21 mouse cellular contexts compared by ENCODE assay signal in genomic region chr16:33077069-33077627, GRCm38 (mm10). TPM values are rescaled to one million over a fixed set of nuclear protein-coding genes. Genes with fewer than 3 reads are reported as not detected.
A peak's percentile ranks its signal among the peaks of the same experiment; 100 is the strongest.
DNase-seq lines count a peak whose midpoint lies in the region; ATAC-seq lines count a peak whose summit lies in the region.
"Had no signal": no experiment of that assay in that cellular context is flagged by ENCODE, and none has a peak within 500 bp of the region (broad histone marks: within the 10 kb centered on the region; RNA-seq: fewer than 3 reads in every experiment).

No protein-coding gene starts in this region.

- 83% methylated on average over 5 of the region's 5 CpGs for WGBS in heart, embryonic 11.5 days (ENCODE audit: insufficient replicate concordance)

- H3K4me2 ChIP-seq in heart, embryonic 11.5 days: no peak overlapping the region
- H3K4me2 ChIP-seq: heart, embryonic 15.5 days; kidney, embryonic 15.5 days; limb, embryonic 13.5 days; lung, embryonic 15.5 days had no signal

- H3K9me3 ChIP-seq in heart, embryonic 11.5 days (replicated peaks; ENCODE audit: control insufficient read depth, low read length): no peaks in the 10 kb centered on the region
- H3K9me3 ChIP-seq: heart, embryonic 15.5 days; kidney, embryonic 15.5 days; limb, embryonic 13.5 days; lung, embryonic 15.5 days had no signal

- peak; percentile 74 for DNase-seq in heart, adult 11 months
- DNase-seq in 416B (ENCODE audit: low read depth): peak; percentile 52
- no peak for DNase-seq in kidney, postnatal 4 days
- DNase-seq in layer of hippocampus, postnatal 14 days (ENCODE audit: low spot score in 2 of 2): no peak
- DNase-seq: adrenal gland, postnatal 36 days; cerebellum, adult 9-11 months; gastrocnemius, postnatal 10 days; heart, adult 2 months; heart, postnatal 4 days; right cerebral cortex, postnatal 4 days; thymus, postnatal 25 days had no signal

- no peak overlapping the region for H3K27ac ChIP-seq in heart, embryonic 11.5 days (ENCODE audit: low read depth, low read length)
- H3K27ac ChIP-seq: heart, adult 2 months; heart, embryonic 15.5 days; hindbrain, postnatal 0 days; kidney, embryonic 15.5 days; limb, embryonic 13.5 days; lung, embryonic 15.5 days had no signal

- H3K9ac ChIP-seq in heart, embryonic 11.5 days (ENCODE audit: low read depth, low read length): no peak overlapping the region
- H3K9ac ChIP-seq: heart, embryonic 15.5 days; kidney, embryonic 15.5 days; limb, embryonic 13.5 days; lung, embryonic 15.5 days had no signal

- no peak for ATAC-seq in heart, embryonic 11.5 days (replicated peaks; ENCODE audit: insufficient number of reproducible peaks, low FRiP score, low TSS enrichment)
- ATAC-seq in common myeloid progenitor, adult 5-6 weeks (replicated peaks; ENCODE audit: low read depth, poor library complexity, severe bottlenecking): peak; percentile 58
- peak; percentile 76 for ATAC-seq in megakaryocyte progenitor cell, adult 5-6 weeks (replicated peaks; ENCODE audit: poor library complexity)
- ATAC-seq: hindbrain, postnatal 0 days; intestine, postnatal 0 days; midbrain, embryonic 16.5 days had no signal

- H3K27me3 ChIP-seq in heart, embryonic 11.5 days (ENCODE audit: control insufficient read depth, insufficient read depth, low read length): no peaks in the 10 kb centered on the region
- H3K27me3 ChIP-seq: heart, embryonic 15.5 days; kidney, embryonic 15.5 days; limb, embryonic 13.5 days; lung, embryonic 15.5 days had no signal

- H3K4me3 ChIP-seq in heart, embryonic 11.5 days (ENCODE audit: low read depth, low read length): no peak overlapping the region
- H3K4me3 ChIP-seq: heart, adult 2 months; heart, embryonic 15.5 days; kidney, embryonic 15.5 days; limb, embryonic 13.5 days; lung, embryonic 15.5 days had no signal

- no peaks in the 10 kb centered on the region for H3K4me1 ChIP-seq in heart, embryonic 11.5 days (ENCODE audit: control insufficient read depth, insufficient read depth, low read length)
- H3K4me1 ChIP-seq: heart, embryonic 15.5 days; limb, embryonic 13.5 days; lung, embryonic 15.5 days had no signal

- peaks cover 2% of the 10 kb centered on the region; the same call in 1 of the 2 replicates for H3K36me3 ChIP-seq in heart, embryonic 11.5 days (ENCODE audit: control insufficient read depth, insufficient read depth, low read length)

RNA-seq across cellular contexts. Expression of gene Lmln, which starts 14.8 kb away (rescaled TPM):
- 3.3 and 3.6 TPM in 2 replicates for polyA plus RNA-seq in heart, embryonic 11.5 days (2014; fragmentation: Nextera tagmentation; extraction: Ambion mirVana)
- total RNA-seq in common myeloid progenitor, adult 5-6 weeks (2017): 2.1 and 19.5 TPM in 2 replicates
- 1.4 and 2.0 TPM in 2 replicates for total RNA-seq in megakaryocyte progenitor cell, adult 5-6 weeks (2015)
- 2.4 and 4.6 TPM in 2 replicates for total RNA-seq in megakaryocyte progenitor cell, adult 5-6 weeks (2017)
- total RNA-seq in layer of hippocampus, postnatal 14 days (2021): 10 to 100 TPM; 13.2 to 15.2 TPM

RNA-seq across cellular contexts. Expression of gene Rpl35a, which starts 20.9 kb away (rescaled TPM):
- polyA plus RNA-seq in heart, embryonic 11.5 days (2014; fragmentation: Nextera tagmentation; extraction: Ambion mirVana): 744 and 805 TPM in 2 replicates
- 2,000 and 2,611 TPM in 2 replicates for total RNA-seq in common myeloid progenitor, adult 5-6 weeks (2017)
- total RNA-seq in megakaryocyte progenitor cell, adult 5-6 weeks (2015): 2,569 and 2,723 TPM in 2 replicates
- total RNA-seq in megakaryocyte progenitor cell, adult 5-6 weeks (2017): 1,815 and 2,269 TPM in 2 replicates
- 100 to 1,000 TPM; 237 to 253 TPM for total RNA-seq in layer of hippocampus, postnatal 14 days (2021)

RNA-seq across cellular contexts. Expression of gene Iqcg, which starts 21.1 kb away (rescaled TPM):
- polyA plus RNA-seq in heart, embryonic 11.5 days (2014; fragmentation: Nextera tagmentation; extraction: Ambion mirVana): 1.7 and 1.9 TPM in 2 replicates
- 0.55 and 4.6 TPM in 2 replicates for total RNA-seq in common myeloid progenitor, adult 5-6 weeks (2017)
- 1.3 and 2.5 TPM in 2 replicates for total RNA-seq in megakaryocyte progenitor cell, adult 5-6 weeks (2015)
- 2.5 and 6.6 TPM in 2 replicates for total RNA-seq in megakaryocyte progenitor cell, adult 5-6 weeks (2017)
- 1 to 10 TPM; 4.5 to 8.7 TPM for total RNA-seq in layer of hippocampus, postnatal 14 days (2021)

Comparison
In these comparisons a context has a peak if more than half of its experiments do, and no peak if none do; other contexts are left out.
1. DNase-seq: peak in heart, adult 11 months (single experiment) and 416B (single experiment); none in kidney, postnatal 4 days (0 of 2) and layer of hippocampus, postnatal 14 days (0 of 2).